Mouse (Mus musculus) stomach, embryonic 14.5 days (tissue): ENCODE results near the gene Fam214b. TPM values are rescaled to one million over a fixed set of nuclear protein-coding genes. Genes with fewer than 3 reads are reported as not detected.
"Not testable (repeated sequence)": the region's sequence is repeated elsewhere in the genome, so short reads cannot be mapped to it uniquely, and the experiment has no call there.

Experiments
- ATAC-seq: fragments of 200-750 bp; cut with Nextera tagmentation; 2 replicates; pipeline ENCODE4 v1.8.0; 2017; ENCODE audit warnings: low read depth, moderate TSS enrichment; ENCODE audit not compliant: insufficient number of reproducible peaks, insufficient read depth, low FRiP score
- H3K27ac ChIP-seq: fragments of 300-500 bp; sonication (generic); 2 replicates; pipeline ENCODE4 v1.5.1; 2014; ENCODE audit warnings: mild to moderate bottlenecking, low read length, moderate library complexity, mixed read lengths
- H3K27me3 ChIP-seq: fragments of 300-500 bp; sonication (generic); 2 replicates; pipeline ENCODE4 v1.6.1; 2014; ENCODE audit warnings: low read length, control low read depth, mixed read lengths; ENCODE audit not compliant: control insufficient read depth, insufficient read depth
- H3K36me3 ChIP-seq: fragments of 300-500 bp; sonication (generic); 2 replicates; pipeline ENCODE4 v1.6.1; 2014; ENCODE audit warnings: mild to moderate bottlenecking, control low read depth, low read length, moderate library complexity, mixed read lengths; ENCODE audit not compliant: control insufficient read depth, insufficient read depth
- H3K4me1 ChIP-seq: fragments of 300-500 bp; sonication (generic); 2 replicates; pipeline ENCODE4 v1.6.1; 2014; ENCODE audit warnings: low read length, control low read depth, mixed read lengths; ENCODE audit not compliant: control insufficient read depth, insufficient read depth
- H3K4me2 ChIP-seq: fragments of 300-500 bp; sonication (generic); replicated peaks from 2 replicates; pipeline ENCODE4 v1.6.1; 2014; ENCODE audit warnings: low read depth, low read length, control low read depth
- H3K4me3 ChIP-seq: fragments of 300-500 bp; sonication (generic); 2 replicates; pipeline ENCODE4 v1.5.1; 2014; ENCODE audit warnings: low read depth, low read length, control low read depth
- H3K9ac ChIP-seq: fragments of 300-500 bp; sonication (generic); replicated peaks from 2 replicates; pipeline ENCODE4 v1.6.1; 2014; ENCODE audit warnings: low read depth, mild to moderate bottlenecking, control low read depth, low read length, moderate library complexity, mixed read lengths
- H3K9me3 ChIP-seq: fragments of 300-500 bp; sonication (generic); 2 replicates; pipeline ENCODE4 v1.6.1; 2016; ENCODE audit warnings: low read depth, low read length, control low read depth; ENCODE audit not compliant: control insufficient read depth
- WGBS: fragments of 180-500 bp; shearing (Covaris S2); extraction: QIAGEN DNeasy Blood & Tissue Kit; methylation state at CpG from one replicate; pipeline ENCODE4 v1.1.7; 2014; 5-methylcytosine and 5-hydroxymethylcytosine counted together
- polyA plus RNA-seq: library from polyadenylated mRNA; unstranded; fragments of >200 nt; fragmentation: Nextera tagmentation; extraction: Ambion mirVana; gene quantifications from 2 replicates; pipeline ENCODE4 v1.2.1, GENCODE M21; 2014

Gene Fam214b
- polyA plus RNA-seq, 1 experiment from 2014 or later: 10.0 TPM

DNA sequence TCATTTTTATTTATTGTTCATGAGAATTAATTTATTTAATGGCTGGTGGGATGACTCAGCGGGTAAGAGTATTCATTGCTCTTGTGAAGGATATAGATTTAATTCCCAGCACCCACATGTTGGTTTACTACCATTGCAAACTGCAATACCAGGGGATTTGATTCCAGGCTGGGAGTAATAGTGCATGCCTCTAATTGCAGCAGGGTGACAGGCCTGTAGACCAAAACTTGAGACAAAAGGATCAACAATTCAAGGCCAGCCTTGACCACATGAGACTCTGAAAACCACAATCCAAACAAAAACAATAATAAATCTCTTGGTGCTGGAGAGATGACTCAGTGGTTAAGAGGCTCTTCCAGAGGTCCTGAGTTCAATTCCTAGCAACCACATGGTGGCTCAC lies 33.9 kb downstream of the Fam214b start:
- no peaks in the 10 kb centered on the region for H3K27me3 ChIP-seq
- H3K36me3 ChIP-seq: no peaks in the 10 kb centered on the region
- no peak for ATAC-seq
- H3K9me3 ChIP-seq: no peaks in the 10 kb centered on the region
- H3K27ac ChIP-seq: no peak overlapping the region
- H3K4me3 ChIP-seq: no peak overlapping the region
- H3K9ac ChIP-seq: no peak overlapping the region
- no peak overlapping the region for H3K4me2 ChIP-seq
- H3K4me1 ChIP-seq: peaks cover 5% of the 10 kb centered on the region; the same call in 1 of the 2 replicates
- 92% methylated on average over 1 of the region's 1 CpGs for WGBS

DNA sequence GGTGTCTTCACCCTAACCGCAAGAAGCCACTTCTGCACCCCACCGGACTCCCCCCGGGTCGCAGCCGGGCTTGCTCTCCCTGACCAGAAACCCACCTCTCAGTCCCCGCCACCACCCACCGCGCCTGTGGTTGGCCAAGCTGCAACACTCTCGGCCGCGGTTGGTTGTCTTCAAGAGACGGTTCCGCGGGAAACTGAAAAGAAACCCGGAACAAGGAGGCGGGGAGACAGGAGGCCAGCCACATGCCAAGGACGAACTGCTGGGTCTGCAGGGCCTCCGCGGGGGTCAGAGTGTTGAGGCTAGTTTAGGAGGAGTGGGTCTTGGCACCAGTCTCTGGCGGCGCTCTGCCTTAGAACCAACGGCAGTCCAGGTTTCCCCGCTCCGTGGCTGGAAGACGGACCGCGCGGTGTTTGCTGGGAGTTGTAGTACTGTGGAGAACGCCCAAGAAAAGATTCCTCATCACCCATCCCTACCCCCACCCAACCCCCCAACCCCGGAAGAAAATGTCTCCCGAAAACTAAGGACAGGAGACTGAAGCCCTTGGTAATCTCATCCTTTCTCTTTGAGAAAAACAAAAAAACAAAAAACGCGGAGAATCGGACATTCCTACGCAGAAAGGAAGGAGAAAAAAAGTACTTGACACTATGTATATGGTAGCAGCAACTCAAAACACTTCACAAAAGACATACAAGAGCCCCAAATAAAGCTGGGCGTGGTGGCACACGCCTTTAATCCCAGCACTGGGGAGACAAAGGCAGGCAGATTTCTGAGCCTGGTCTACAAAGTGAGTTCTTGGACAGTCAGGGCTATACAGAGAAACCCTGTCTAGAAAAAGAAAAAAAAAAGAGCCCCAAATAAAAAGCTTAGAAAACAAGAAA lies 35.6 kb downstream of the Fam214b start, which contains the start of gene Fancg:
Fancg (minus strand) TSS at position 346 of the 878 bp plus-strand sequence.
- peak within 1 kb of the TSS; percentile 63 for H3K9ac ChIP-seq
- peak within 1 kb of the TSS; percentile 71 for H3K4me3 ChIP-seq
- H3K36me3 ChIP-seq: no peaks in the 10 kb centered on the region; the same call in 1 of the 2 replicates
- H3K4me2 ChIP-seq: peak within 1 kb of the TSS; percentile 65
- peak; percentile 89 for ATAC-seq
- H3K27me3 ChIP-seq: no peaks in the 10 kb centered on the region
- H3K9me3 ChIP-seq: no peaks in the 10 kb centered on the region
- peaks cover 5% of the 10 kb centered on the region; the same call in 1 of the 2 replicates for H3K4me1 ChIP-seq
- 0 out of 2 replicates have a peak within 1 kb of the TSS, but pooled peaks have one; percentile 27 for H3K27ac ChIP-seq
- 1% methylated on average over 37 of the region's 37 CpGs for WGBS

DNA sequence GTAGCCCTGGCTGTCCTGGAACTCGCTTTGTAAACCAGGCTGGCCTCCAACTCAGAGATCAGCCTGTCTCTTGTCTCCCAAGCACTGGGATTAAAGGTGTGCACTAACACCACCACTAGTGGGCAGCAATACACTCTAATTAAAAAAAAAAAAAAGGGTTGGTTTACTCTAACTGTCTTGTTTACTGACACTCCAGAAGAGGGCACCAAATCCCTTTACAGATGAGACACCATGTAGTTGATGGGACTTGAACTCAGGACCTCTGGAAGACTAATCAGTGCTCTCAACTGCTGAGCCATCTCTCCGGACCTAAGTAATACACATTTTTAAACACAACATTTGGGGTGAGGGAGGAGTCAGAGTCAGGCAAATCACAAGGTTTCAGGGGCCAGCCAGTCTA lies 40.3 kb downstream of the Fam214b start:
- no peak for ATAC-seq
- Histone ChIP-seq H3K36me3 (no peaks in the 10 kb centered on the region; the same call in 1 of the 2 replicates), H3K27me3 (no peaks in the 10 kb centered on the region), H3K9ac (no peak overlapping the region), H3K4me1 (peaks cover 5% of the 10 kb centered on the region; the same call in 1 of the 2 replicates), H3K4me2 (no peak overlapping the region), H3K4me3 (no peak overlapping the region), H3K9me3 (no peaks in the 10 kb centered on the region), H3K27ac (no peak overlapping the region)
- WGBS: 49% methylated on average over 2 of the region's 2 CpGs

DNA sequence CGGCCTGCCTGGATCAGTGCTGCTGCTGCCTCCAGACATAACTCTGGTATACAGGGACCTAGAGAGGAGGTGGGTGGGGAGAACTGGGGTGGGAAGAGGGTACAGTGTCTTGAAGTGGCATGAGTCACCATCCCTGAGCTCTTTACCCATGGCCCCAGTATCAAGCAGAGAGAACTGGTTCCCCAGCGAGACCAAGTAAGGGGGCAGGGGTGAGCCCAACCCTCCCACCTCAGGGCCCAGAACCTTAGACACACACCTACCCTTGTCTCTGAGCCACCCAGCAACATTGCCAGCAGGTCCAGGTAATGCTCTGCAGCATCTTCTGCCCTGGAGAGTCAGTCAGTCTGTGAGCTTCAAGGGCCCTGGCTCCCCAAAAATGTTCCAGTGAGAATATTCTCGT lies 41.1 kb downstream of the Fam214b start:
- Histone ChIP-seq H3K9ac (no peak overlapping the region), H3K4me1 (peaks cover 3% of the 10 kb centered on the region; the same call in 1 of the 2 replicates), H3K9me3 (no peaks in the 10 kb centered on the region), H3K27me3 (no peaks in the 10 kb centered on the region), H3K4me2 (no peak overlapping the region), H3K27ac (no peak overlapping the region), H3K4me3 (no peak overlapping the region), H3K36me3 (no peaks in the 10 kb centered on the region; the same call in 1 of the 2 replicates)
- no peak for ATAC-seq
- 89% methylated on average over 3 of the region's 3 CpGs for WGBS

DNA sequence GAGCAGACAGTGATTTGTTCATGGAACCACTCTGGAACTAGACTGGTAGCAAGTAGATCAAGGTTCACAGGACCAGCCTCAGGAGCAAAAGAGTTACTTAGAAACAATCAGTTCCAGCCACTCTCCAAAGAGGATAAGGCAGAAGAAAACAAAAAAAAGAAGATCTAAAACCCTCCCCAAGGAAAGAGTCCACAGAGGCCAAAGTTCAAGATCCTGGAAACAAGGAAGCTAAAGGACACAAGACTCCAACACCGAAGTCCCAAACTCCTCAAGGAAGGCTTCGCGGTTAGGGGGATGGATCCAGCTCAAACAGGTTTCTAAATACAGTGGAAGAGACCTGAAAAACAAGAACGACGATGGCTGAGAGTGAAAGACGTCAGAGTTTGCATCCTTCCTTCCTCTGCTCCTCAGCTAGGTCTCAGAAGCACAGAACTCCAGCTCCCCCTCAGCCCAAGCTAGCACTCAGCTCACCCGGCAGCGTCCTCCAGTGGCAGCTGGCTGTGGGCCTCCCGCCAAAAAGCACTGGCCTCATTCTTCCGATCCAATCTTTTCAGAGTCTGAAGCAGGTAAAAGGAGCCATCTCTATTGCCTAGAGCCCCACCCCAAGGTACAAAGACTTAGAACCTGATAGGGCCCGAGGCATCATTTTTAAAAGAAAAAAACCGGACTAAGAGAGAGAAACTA lies 43.1 kb downstream of the Fam214b start:
- Histone ChIP-seq H3K9me3 (no peaks in the 10 kb centered on the region), H3K4me1 (peaks cover 9% of the 10 kb centered on the region; the same call in 1 of the 2 replicates), H3K4me2 (no peak overlapping the region), H3K9ac (no peak overlapping the region), H3K36me3 (no peaks in the 10 kb centered on the region; the same call in 1 of the 2 replicates), H3K4me3 (no peak overlapping the region), H3K27me3 (no peaks in the 10 kb centered on the region), H3K27ac (no peak overlapping the region)
- ATAC-seq: no peak
- WGBS: 81% methylated on average over 12 of the region's 12 CpGs

DNA sequence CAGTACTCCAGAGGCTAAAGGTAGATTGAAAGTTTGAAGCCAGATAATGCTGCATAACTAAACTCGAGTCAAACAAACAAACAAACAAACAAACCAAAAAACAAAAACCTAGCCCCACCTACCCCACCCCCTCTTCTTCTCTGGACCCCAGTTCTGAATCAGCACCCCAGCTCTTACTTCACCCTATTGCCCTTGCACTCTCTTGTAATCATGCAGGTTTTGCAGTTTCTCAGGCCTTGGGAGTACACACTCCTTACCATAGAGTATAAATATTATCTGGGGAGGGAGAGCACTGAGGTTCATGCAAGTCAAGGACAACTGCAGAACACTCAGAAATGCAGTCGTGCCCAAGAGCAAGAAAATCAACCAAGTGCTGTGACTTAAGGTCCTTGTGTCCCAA lies 44.7 kb downstream of the Fam214b start:
- Histone ChIP-seq H3K4me2 (no peak overlapping the region), H3K9ac (no peak overlapping the region), H3K4me3 (no peak overlapping the region), H3K27ac (peak overlapping the region; percentile 89; the same call in 1 of the 2 replicates), H3K4me1 (peaks cover 13% of the 10 kb centered on the region; the same call in 1 of the 2 replicates), H3K36me3 (peaks cover under 1% of the 10 kb centered on the region; the same call in 1 of the 2 replicates), H3K9me3 (no peaks in the 10 kb centered on the region), H3K27me3 (no peaks in the 10 kb centered on the region)
- WGBS: 78% methylated on average over 2 of the region's 2 CpGs
- no peak for ATAC-seq

DNA sequence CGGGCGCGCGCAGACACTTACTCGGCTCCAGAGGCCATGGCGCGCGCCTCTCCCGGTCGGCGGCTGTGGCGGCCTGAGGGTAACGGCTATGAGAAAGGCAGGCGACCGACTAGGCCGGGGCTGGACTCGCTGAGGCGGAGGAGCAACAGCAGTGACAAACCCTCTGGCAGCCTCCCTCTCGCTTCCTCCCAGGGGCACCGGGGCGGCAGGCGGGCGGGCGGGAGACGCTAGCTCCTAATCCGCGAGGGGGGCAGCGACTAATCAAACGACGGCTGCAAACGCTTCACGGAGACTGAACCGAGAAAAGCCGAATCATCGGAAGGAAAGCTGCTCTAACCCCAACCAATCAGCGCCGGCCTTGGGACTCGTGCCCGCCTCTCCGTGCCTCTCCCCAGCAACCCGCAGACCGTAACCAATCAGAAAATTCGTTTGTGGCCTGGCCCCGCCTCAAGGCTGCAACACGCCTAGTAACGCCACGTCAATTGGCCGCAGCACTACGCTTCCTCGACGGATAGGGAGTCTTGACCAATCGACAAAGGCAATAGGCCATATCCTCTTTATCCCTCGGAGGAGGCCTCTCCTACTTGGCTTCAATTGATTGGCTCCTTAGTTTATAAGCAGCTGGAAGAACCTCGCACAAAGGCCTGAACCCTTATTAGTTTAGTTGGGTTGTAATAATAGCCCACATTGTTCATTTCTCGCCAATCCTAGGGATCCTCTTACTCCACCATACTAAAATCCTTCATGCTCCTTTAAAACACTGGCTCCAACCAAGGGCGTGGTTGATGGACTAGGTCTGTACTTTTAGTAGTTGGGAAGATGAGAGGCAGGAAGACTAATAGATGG lies 45.7 kb downstream of the Fam214b start, which contains the start of gene Vcp:
Vcp (minus strand) TSS at position 367 of the 846 bp plus-strand sequence.
- Histone ChIP-seq H3K4me2 (peak within 1 kb of the TSS; percentile 95), H3K9ac (peak within 1 kb of the TSS; percentile 93), H3K27ac (peak within 1 kb of the TSS; percentile 99), H3K4me1 (peaks cover 13% of the 10 kb centered on the region; the same call in 1 of the 2 replicates), H3K4me3 (peak within 1 kb of the TSS; percentile 91)
- ATAC-seq: peak; percentile 99
- H3K27me3 ChIP-seq, H3K36me3 ChIP-seq, H3K9me3 ChIP-seq: not testable (repeated sequence)
- under 1% methylated on average over 48 of the region's 56 CpGs for WGBS
